Mouse (Mus musculus) cerebellum, adult 2 months (tissue): Measurements from ENCODE around the gene Zfp384.

ENCODE experiments used
- CTCF ChIP-seq: fragments of 200-500 bp; IDR thresholded peaks from 2 replicates; pipeline ENCODE4 v1.5.1; 2011; ENCODE audit warnings: low read depth, mild to moderate bottlenecking, control low read depth, low read length, moderate library complexity, borderline replicate concordance; ENCODE audit not compliant: insufficient read depth
- POLR2A ChIP-seq: fragments of 200-500 bp; IDR thresholded peaks from 2 replicates; pipeline ENCODE4 v1.6.1; 2011; ENCODE audit warnings: low read length, control low read depth, borderline replicate concordance; ENCODE audit not compliant: insufficient read depth

- TF ChIP-seq POLR2A (peak; percentile 78; the same call in 1 of the 2 replicates), CTCF (no peak)
Observed at GRCm38 (mm10) chr6:125008586-125009128, 288 bp upstream of the Zfp384 start.
